Mouse (Mus musculus): ENCODE results near the gene Grik5. TPM values are rescaled to one million over a fixed set of nuclear protein-coding genes. Genes with fewer than 3 reads are reported as not detected.

Gene Grik5
- polyA plus RNA-seq, 1 experiment from 2014 or later: 3.4 TPM

DNA sequence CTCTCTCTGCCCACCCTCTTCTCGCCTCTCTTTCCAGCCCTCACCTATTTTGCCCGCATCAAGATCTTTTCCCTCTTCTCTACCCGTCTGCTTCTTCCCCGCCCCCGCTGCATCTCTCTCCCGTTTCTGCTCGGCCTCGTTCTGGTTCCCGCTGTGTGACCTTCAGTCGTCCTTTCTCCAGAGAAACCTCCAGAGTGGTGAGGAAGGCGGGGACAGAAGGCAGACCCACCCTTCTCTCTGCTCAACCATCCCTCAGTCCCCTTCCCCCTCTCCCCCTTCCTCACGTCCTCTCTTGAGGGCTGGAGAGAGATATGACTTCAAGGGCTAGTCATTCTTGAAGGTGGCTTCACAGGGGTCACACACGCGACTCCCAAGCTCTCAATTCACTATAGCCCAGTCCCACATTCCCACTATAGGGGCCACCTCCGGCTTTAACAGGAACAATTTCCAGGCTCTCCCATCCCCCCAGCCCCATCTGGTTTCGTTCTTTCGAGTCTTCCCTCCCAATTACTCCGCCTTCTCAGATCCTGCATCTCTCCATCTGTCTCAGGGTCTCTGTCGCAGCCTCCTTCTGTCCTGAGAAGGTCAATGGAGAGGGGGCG lies 62.9 kb downstream of the Grik5 start:
- 8% methylated on average over 20 of the region's 20 CpGs for WGBS
- Histone ChIP-seq H3K27me3 (ENCODE audit: insufficient read depth, low read length) (peaks cover 49% of the 10 kb centered on the region), H3K4me1 (replicated peaks; ENCODE audit: insufficient read depth, low read length) (peaks cover 9% of the 10 kb centered on the region; the same call in 1 of the 2 replicates), H3K4me3 (replicated peaks; ENCODE audit: low read depth, low read length) (no peak overlapping the region), H3K4me2 (ENCODE audit: low read length) (no peak overlapping the region), H3K9ac (ENCODE audit: low read depth, low read length) (no peak overlapping the region), H3K9me3 (replicated peaks; ENCODE audit: low read length) (no peaks in the 10 kb centered on the region), H3K36me3 (ENCODE audit: insufficient read depth, low read length) (0 out of 2 replicates have a peak, but pooled peaks cover 3% of the 10 kb centered on the region), H3K27ac (no peak overlapping the region)
- ATAC-seq (replicated peaks; ENCODE audit: low FRiP score, low read depth) (no peak), DNase-seq (ENCODE audit: low spot score) (no peak)
- no peak for TF ChIP-seq CTCF (IDR thresholded peaks at IDR 0.05; ENCODE audit: low read depth)

DNA sequence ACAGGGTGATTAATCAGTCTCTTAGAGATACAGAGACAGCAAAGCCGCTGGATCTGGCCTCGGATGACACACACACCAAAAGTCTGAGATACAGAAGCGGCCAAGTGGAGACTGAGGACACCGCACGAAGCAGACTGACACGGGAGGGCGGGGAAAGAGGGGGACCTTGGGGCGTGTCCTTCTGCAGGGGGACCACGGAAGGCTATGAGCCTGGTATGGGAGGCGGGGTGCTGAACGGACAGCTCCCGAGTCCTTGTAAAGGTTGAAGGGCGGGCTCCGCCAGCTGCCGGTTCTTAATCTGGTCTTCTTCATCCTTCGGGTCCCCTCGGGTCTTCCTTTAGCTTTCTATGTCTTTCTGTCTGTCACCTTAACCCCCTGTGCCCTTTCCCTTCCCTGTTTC lies 63.5 kb downstream of the Grik5 start:
- no peaks in the 10 kb centered on the region for H3K9me3 ChIP-seq (replicated peaks; ENCODE audit: low read length)
- H3K27ac ChIP-seq: no peak overlapping the region
- 5% methylated on average over 17 of the region's 17 CpGs for WGBS
- H3K4me2 ChIP-seq (ENCODE audit: low read length): no peak overlapping the region
- H3K27me3 ChIP-seq (ENCODE audit: insufficient read depth, low read length): peaks cover 49% of the 10 kb centered on the region
- no peak overlapping the region for H3K4me3 ChIP-seq (replicated peaks; ENCODE audit: low read depth, low read length)
- H3K4me1 ChIP-seq (replicated peaks; ENCODE audit: insufficient read depth, low read length): peaks cover 9% of the 10 kb centered on the region; the same call in 1 of the 2 replicates
- ATAC-seq (replicated peaks; ENCODE audit: low FRiP score, low read depth) (no peak), DNase-seq (ENCODE audit: low spot score) (peak; percentile 83)
- H3K36me3 ChIP-seq (ENCODE audit: insufficient read depth, low read length): 0 out of 2 replicates have a peak, but pooled peaks cover under 1% of the 10 kb centered on the region
- no peak for TF ChIP-seq CTCF (IDR thresholded peaks at IDR 0.05; ENCODE audit: low read depth)
- no peak overlapping the region for H3K9ac ChIP-seq (ENCODE audit: low read depth, low read length)

DNA sequence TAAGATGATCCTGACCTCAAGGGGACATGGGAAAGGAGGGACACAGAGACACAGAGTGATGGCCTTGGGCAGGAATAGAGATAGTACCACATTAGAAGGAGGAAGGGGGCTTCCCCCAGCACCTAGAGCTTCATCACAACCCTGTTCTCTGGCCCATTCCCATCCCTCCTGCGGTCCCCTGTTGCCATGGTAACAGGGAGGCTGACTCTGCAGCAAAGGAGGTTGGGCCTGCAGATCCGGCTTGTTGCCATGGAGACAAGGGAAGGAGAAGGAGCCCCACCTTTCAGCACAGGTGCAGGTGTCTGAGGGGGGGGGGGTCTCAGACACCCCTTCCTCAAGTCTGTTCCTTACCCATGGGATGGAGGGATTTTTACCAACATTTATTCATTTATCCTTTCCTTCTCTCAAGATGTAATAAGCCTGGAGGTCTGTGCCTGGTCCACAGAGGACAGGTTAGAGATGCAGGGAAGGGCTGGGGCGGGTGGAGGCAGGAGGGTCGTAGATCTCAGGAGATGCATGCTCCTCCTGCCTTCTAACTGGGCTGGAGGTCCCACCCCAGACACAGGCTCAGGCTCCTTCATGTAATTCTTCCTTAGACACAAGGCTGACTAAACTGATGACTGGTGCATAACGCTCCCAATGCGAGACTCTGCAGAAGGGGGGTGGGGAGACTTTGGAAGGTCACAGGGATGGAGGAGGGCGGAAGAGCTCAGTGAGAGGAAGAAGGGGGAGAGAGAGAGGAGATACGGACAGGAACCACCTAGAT lies 64.4 kb downstream of the Grik5 start:
- no peak for DNase-seq (ENCODE audit: low spot score)
- no peak overlapping the region for H3K4me3 ChIP-seq (replicated peaks; ENCODE audit: low read depth, low read length)
- no peaks in the 10 kb centered on the region for H3K9me3 ChIP-seq (replicated peaks; ENCODE audit: low read length)
- no peak for ATAC-seq (replicated peaks; ENCODE audit: low FRiP score, low read depth)
- H3K27me3 ChIP-seq (ENCODE audit: insufficient read depth, low read length): peaks cover 49% of the 10 kb centered on the region
- no peak for TF ChIP-seq CTCF (IDR thresholded peaks at IDR 0.05; ENCODE audit: low read depth)
- H3K27ac ChIP-seq: no peak overlapping the region
- H3K9ac ChIP-seq (ENCODE audit: low read depth, low read length): no peak overlapping the region
- no peaks in the 10 kb centered on the region for H3K36me3 ChIP-seq (ENCODE audit: insufficient read depth, low read length)
- H3K4me1 ChIP-seq (replicated peaks; ENCODE audit: insufficient read depth, low read length): peaks cover 9% of the 10 kb centered on the region; the same call in 1 of the 2 replicates
- H3K4me2 ChIP-seq (ENCODE audit: low read length): no peak overlapping the region
- 28% methylated on average over 8 of the region's 8 CpGs for WGBS

DNA sequence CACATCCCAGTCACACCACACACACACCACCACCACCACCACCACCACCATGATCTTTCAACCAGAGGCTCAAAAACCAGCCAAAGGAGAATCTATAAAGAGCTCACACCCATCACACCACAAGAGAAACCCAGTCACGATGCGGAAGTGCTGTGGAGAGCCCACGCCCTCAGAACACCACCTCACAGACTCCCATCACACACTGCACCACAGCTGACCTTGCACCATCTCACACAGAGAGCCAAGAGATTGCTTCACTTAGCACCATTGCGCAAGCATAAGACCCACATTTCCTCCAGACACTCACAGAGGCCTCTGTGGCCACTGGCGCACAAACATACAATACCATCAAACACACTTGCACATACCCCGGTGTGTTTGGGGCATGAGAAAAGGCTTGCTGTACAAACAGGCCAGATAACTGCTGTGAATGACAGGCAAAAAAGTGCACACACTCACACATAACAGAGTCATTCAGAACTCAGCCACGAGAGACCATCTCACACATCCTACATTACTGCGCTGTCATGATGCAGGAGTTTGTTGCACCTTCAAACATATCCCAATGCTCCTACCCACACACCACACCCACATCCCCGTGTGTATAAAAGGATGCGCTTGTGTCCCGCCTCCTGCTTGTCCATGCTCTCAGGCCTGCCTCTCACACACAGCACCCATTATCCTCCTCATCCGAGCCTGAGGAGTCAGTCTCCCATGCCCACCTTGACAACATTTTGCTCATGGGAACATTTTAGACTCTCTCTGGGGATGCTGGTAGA lies 65.4 kb downstream of the Grik5 start:
- no peak for DNase-seq (ENCODE audit: low spot score)

DNA sequence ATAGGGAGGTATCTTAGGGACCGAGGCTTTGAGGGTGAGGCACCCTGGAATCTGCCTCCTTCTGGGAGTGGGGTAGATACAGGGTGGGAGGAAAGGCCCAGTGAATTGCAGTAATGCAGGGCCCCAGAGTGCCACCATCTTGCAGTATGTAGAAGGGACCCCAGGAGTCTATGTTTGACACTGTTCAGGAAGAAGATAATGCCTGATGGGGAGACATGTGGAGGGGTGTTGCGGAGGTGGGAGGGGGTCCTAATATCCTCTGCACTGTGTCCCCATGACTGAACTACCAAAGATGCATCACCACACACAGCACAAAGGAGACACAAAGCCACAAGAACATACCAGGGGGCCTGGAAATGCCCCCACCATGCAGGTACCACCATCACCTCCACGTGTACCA lies 66.0 kb downstream of the Grik5 start:
- Histone ChIP-seq H3K9ac (ENCODE audit: low read depth, low read length) (no peak overlapping the region), H3K27me3 (ENCODE audit: insufficient read depth, low read length) (peaks cover 44% of the 10 kb centered on the region), H3K4me1 (replicated peaks; ENCODE audit: insufficient read depth, low read length) (peaks cover 9% of the 10 kb centered on the region; the same call in 1 of the 2 replicates), H3K9me3 (replicated peaks; ENCODE audit: low read length) (no peaks in the 10 kb centered on the region), H3K4me2 (ENCODE audit: low read length) (peak overlapping the region; percentile 51), H3K27ac (no peak overlapping the region), H3K4me3 (replicated peaks; ENCODE audit: low read depth, low read length) (peak overlapping the region; percentile 22; the same call in 1 of the 2 replicates), H3K36me3 (ENCODE audit: insufficient read depth, low read length) (no peaks in the 10 kb centered on the region)
- WGBS: 67% methylated on average over 3 of the region's 3 CpGs
- TF ChIP-seq CTCF (IDR thresholded peaks at IDR 0.05; ENCODE audit: low read depth): no peak
- ATAC-seq (replicated peaks; ENCODE audit: low FRiP score, low read depth) (no peak), DNase-seq (ENCODE audit: low spot score) (no peak)

More for the DNA sequence above, 65.4 kb downstream of the Grik5 start:
- no peak overlapping the region for H3K9ac ChIP-seq (ENCODE audit: low read depth, low read length)
- H3K27ac ChIP-seq: no peak overlapping the region
- no peaks in the 10 kb centered on the region for H3K36me3 ChIP-seq (ENCODE audit: insufficient read depth, low read length)
- peaks cover 49% of the 10 kb centered on the region for H3K27me3 ChIP-seq (ENCODE audit: insufficient read depth, low read length)
- TF ChIP-seq CTCF (IDR thresholded peaks at IDR 0.05; ENCODE audit: low read depth): no peak
- WGBS: 81% methylated on average over 12 of the region's 12 CpGs
- H3K4me3 ChIP-seq (replicated peaks; ENCODE audit: low read depth, low read length): no peak overlapping the region
- no peak for ATAC-seq (replicated peaks; ENCODE audit: low FRiP score, low read depth)
- peaks cover 9% of the 10 kb centered on the region; the same call in 1 of the 2 replicates for H3K4me1 ChIP-seq (replicated peaks; ENCODE audit: insufficient read depth, low read length)
- no peaks in the 10 kb centered on the region for H3K9me3 ChIP-seq (replicated peaks; ENCODE audit: low read length)
- H3K4me2 ChIP-seq (ENCODE audit: low read length): no peak overlapping the region
